Mouse (Mus musculus): ENCODE measurements around the gene Gkap1. TPM values are rescaled to one million over a fixed set of nuclear protein-coding genes. Genes with fewer than 3 reads are reported as not detected.

Gene Gkap1
- total RNA-seq (2021): 10 to 100 TPM; 17.4 to 18.2 TPM
- long read RNA-seq, experiment 1, transcript Gkap1-201 (12 exons, 1,523 nt): major isoform, 10 of 22 reads
- long read RNA-seq, experiment 1, partial matches to known transcripts: 4 of 22 reads
- long read RNA-seq, experiment 1, other reads (novel, unspliced or antisense): 8 of 22 reads
- long read RNA-seq, experiment 2, transcript Gkap1-201 (12 exons, 1,523 nt): major isoform, 6 of 15 reads
- long read RNA-seq, experiment 2, partial matches to known transcripts: 4 of 15 reads
- long read RNA-seq, experiment 2, other reads (novel, unspliced or antisense): 5 of 15 reads

DNA sequence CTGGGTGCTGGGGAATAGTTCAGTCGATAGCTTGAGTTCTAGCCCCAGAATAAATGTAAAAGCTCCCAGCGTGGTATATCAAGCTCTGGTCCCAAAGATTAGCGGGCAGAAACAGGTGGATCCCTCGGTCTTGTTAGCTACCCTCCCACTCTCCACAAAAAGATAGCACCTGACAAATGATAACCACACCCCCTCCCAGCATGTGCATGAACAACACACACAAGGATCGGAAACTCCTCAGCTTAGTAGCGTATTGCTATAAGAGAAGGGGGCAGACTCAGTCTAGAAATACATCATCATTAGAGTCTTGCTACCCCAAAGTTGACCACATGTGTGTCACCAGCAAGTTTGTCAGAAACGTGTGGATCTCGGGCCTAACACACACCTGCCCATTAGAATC, at the start of gene Gkap1:
TSS of gene Gkap1 (minus strand) at position 101 of the 400 bp plus-strand sequence.
- no peak for DNase-seq (ENCODE audit: low spot score in 2 of 2)

- no peak for DNase-seq (ENCODE audit: low spot score in 2 of 2)
Observed at GRCm38 (mm10) chr13:58317768-58318167, 42.3 kb upstream of the Gkap1 start.

DNA sequence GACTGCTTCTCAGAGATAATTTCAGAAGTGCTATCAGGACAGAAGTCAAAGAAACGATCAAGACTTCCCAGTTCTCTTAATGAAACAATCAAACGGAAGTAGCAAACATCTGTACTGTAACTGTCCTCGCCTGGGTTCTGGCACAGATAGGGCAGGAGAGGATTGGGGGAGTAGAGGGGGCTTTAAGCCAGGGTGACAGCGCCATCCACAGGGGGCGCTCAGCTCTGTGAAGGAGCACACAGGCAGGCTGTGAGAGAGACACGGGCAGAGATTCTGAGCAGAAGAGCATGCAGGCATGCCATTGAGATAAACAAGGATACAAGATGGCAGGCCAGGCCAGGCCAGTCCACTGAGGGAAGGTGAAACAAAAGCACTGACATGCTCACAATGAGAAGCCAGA, 39.5 kb upstream of the Gkap1 start:
- DNase-seq (ENCODE audit: low spot score in 2 of 2): no peak

GRCm38 (mm10) chr13:58313758-58314157, 38.3 kb upstream of the Gkap1 start:
- no peak for DNase-seq (ENCODE audit: low spot score in 2 of 2)

DNA sequence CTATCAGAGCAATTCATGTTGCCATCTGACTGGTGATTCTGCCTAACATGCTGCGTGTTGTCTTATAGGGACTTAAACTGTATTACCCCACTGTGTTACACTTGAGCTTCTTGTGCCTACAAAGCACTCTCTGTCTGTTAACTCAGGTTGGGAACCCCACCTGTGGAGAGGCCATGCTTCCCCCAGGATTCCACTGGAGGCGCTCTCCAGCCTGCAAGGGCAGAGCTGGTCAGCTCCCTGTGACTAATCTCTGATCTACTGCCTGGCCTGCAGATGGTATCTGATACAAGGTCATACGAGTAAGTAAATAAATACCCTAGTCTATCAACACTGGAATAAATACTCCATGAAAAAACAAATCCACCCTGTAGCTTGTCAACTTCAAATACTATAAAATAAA, 35.9 kb upstream of the Gkap1 start:
- no peak for DNase-seq (ENCODE audit: low spot score in 2 of 2)

DNA sequence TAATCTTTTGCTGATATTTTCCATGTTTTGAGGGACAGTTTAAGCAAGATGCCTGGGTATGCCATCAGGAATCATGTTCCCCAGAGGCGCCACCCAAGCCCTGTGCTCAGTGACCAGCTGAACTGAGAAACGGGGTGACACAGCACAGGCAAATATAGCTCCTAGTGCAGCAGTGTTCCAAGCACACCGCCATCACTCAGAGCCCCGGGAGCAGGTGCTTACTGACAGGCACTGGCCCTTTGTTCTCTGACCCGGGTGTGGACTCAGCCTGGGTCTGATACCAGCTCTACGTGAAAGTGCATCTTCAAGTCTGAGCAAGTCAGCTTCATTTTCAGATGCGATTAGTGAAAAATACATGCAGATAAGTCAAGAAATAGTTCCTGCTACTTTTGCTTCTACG, 34.0 kb upstream of the Gkap1 start:
- no peak for DNase-seq (ENCODE audit: low spot score in 2 of 2)

GRCm38 (mm10) chr13:58307453-58307852, 32.0 kb upstream of the Gkap1 start:
- no peak for DNase-seq (ENCODE audit: low spot score in 2 of 2)

GRCm38 (mm10) chr13:58305230-58305629, 29.7 kb upstream of the Gkap1 start:
- no peak for DNase-seq (ENCODE audit: low spot score in 2 of 2)

DNA sequence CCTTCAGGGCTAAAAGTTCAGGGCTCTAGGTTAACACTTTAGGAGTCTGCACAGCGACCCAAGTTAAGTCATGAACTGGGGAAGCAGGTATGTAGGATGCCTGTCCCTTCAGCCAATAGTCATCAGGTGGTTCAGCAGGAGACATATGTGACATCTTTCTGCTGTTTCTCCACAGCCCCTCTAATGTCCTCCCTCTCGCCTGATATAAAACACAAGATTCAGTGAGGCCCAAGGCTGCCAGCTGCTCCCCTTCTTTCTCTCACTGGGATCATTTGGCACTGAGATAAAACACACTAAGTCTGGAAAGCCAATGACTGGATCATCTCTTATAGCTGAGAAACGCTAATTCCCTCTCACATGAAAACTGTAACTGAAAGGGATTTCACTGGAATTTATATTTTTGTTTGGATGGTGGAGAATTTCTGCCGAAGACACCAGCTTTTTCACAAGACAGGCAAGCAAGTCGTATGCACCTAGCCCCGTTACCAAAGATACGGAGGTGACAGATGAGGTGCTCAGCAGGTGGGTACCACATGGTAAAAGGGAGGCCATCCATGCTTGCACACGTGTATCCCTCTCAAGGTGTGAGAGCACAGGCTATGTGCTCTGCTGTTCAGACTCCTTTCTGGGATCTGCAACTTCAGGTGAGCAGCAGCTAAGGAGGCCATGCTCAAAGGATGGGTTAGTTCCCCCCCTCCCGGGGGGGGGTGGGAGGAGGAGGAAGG, 27.1 kb upstream of the Gkap1 start:
- DNase-seq (ENCODE audit: low spot score in 2 of 2): no peak

GRCm38 (mm10) chr13:58301961-58302360, 26.5 kb upstream of the Gkap1 start:
- DNase-seq (ENCODE audit: low spot score in 2 of 2): no peak

GRCm38 (mm10) chr13:58298756-58299155, 23.3 kb upstream of the Gkap1 start:
- no peak for DNase-seq (ENCODE audit: low spot score in 2 of 2)

GRCm38 (mm10) chr13:58295582-58295981, 20.1 kb upstream of the Gkap1 start:
- DNase-seq (ENCODE audit: low spot score in 2 of 2): no peak

DNA sequence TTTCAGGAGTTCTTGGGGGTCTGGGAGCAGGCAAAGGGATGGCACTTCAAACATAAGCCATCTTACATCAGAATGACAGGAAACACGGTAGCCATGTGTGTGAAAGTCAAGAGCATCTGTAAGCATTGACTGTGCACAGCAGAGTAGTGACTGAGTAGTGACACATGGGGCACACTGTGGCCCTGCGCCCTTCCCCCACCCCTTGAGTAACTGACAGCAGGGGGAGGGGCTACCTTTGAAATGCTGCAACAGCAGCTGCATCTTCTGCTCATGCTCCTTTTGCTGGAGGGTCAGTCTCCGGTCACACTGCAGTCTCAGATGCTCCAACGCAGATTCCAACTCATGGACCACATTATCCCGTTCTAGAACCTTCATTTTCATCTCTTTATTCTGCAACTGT, 17.3 kb upstream of the Gkap1 start:
- DNase-seq (ENCODE audit: low spot score in 2 of 2): no peak

- no peak for DNase-seq (ENCODE audit: low spot score in 2 of 2)
Observed at GRCm38 (mm10) chr13:58289308-58289707, 13.8 kb upstream of the Gkap1 start.

DNA sequence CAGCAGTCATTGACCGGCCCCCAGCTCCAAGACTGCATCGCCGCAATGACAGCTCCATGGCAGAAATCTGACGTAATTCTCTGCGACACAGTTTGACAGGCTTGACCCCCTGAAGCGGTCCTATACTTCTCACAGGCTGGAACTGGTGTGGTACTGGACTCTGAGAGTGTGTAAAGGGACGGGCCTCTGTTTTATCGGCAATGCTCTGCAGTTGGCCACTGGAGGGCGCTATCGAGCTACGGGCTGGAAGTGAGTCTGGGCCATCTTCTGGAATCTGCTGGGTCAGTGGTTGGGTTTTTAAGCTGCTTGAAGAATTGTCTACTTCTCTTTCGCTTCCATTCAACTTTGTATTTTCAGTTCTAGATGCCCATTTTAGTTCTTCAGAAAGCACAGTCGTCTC, 12.3 kb upstream of the Gkap1 start:
- peak; percentile 77 to 85 for DNase-seq (ENCODE audit: low spot score in 2 of 2)

GRCm38 (mm10) chr13:58283466-58283865, 8.0 kb upstream of the Gkap1 start:
- no peak for DNase-seq (ENCODE audit: low spot score in 2 of 2)

GRCm38 (mm10) chr13:58281936-58282335, 6.4 kb upstream of the Gkap1 start:
- DNase-seq (ENCODE audit: low spot score in 2 of 2): no peak

DNA sequence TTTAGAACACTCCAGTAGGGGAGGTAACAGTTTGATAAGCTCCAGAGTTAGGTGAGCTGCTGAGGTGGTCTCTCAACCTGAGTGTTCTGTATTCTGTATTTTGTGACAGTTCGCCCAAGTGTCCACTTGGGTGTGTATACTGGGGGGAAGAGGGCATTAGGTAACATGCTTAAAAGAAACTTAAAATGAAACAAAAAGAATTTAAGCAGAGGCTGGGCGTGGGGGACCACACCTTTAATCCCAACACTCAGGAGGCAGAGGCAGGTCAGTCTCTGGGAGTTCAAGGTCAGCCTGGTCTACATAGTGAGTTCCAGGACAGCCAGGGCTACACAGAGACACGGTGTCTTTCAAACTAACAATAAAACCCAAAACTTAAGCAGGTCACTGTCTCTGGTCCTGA, 5.0 kb upstream of the Gkap1 start:
- no peak for DNase-seq (ENCODE audit: low spot score in 2 of 2)

DNA sequence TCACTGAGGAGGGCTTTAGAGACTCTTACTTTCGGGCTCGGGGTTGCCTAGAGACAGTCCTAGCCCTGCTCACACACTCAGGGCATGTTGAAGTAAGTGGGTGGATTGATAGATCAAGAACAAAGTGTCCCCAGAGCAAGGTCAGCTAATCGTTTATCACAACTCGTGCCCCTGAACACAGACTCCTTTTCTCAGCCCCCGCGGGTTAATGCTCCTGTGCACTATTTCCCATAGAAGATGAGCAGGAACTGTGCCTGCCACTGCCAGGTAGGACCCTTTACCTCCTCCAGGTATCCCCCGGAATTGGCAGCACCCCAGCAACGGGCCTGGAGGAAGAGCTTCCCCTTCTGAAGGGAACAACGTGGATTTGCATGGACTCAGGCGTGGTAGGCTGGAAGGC, 757 bp upstream of the Gkap1 start:
- no peak for DNase-seq (ENCODE audit: low spot score in 2 of 2)

DNA sequence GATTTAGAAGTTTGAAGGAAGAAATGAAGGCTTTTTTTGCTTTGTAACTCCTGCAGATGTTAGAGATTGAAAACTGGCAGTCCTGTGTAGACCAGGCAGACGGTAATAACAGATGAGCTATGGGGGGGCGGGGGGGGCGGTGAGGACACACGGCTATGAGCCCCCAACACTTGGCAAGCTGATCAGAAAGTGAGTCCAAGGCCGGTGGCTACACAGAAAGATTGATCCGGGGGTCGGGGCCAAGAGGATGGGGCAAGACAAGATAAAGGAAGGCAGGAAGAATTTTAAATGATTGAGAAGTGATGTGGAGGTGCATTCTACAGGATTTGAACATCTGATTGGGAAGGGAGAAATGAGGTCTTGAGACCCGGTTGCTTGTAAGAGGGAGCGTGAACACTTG, 423 bp downstream of the Gkap1 start:
- DNase-seq (ENCODE audit: low spot score in 2 of 2): no peak

DNA sequence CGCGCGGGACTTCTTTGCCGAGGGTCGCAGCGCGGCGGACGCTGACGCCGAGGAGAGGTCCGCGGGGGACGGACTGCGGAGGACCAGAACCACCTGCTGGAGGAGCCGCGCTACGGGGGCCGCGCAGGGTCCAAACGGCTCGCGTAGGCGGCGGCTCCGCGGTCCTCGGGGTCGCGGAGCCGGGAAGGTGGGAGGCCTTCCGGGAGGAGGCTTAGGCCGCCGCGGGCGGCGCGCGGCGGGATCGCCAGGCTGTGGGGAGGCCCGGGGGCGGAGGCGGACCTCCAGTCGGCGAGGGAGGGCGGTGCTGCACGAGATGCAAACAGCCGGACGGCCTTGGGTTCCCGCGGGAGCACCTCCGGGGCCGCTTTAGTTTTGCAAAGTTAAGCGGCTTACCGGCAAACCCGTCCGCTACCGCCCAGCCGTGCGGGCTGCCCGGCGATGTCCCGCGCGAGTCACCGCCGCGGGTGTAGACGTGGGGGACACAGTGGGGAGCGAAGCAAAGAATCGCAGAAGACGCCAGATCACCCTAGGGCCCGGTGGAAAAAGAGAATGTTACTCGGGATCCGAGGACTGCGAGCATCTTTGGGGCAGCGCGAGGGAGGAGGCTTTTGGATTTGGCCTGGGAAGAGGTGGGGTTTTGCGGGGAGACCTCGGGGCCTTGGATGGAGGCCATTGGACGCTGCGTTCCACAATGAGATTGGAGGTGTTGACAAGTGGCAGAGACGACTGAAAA, 1.1 kb downstream of the Gkap1 start:
- peak; percentile 36 to 45 for DNase-seq (ENCODE audit: low spot score in 2 of 2)

Measured in left cerebral cortex, adult 18-20 months (tissue).